Mouse (Mus musculus): ENCODE measurements around the gene Tril. TPM values are rescaled to one million over a fixed set of nuclear protein-coding genes. Genes with fewer than 3 reads are reported as not detected.

Tril gene
- total and polyA plus RNA-seq, 3 experiments, result not detected

DNA sequence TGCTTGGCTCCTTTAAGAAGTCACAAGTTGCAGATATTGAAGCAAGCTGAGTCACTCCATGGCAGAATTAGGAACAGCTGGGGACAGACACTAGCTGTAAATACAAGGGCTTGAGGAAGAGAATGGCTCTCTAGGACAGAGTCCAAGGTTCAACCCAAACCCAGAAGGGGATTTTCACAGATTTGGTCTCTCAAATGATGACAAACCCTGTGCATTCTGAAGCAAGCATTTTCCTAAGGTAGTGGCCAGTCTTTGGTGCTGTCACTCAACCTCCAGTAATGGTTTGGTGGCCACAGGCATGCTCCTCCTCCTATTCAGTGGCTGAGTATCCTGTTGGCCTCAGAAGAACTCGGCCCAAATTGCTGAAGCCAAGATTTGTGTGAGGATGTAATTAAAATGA, 38.5 kb upstream of the Tril start:
- no peaks in the 10 kb centered on the region for H3K4me1 ChIP-seq (ENCODE audit: control insufficient read depth in 1 of 2, insufficient read depth in 2 of 2)
- H3K4me3 ChIP-seq (replicated peaks in 1 of 3; ENCODE audit: low read depth in 2 of 3, low read length in 2 of 3, poor library complexity in 1 of 3), result no peak overlapping the region
- TF ChIP-seq ZKSCAN1 (IDR thresholded peaks at IDR 0.05; ENCODE audit: borderline replicate concordance, low read depth, low read length) (no peak), CHD2 (IDR thresholded peaks at IDR 0.05; ENCODE audit: low read length) (no peak), TCF12 (IDR thresholded peaks at IDR 0.05; ENCODE audit: low read depth, low read length) (no peak), SIN3A (IDR thresholded peaks at IDR 0.05; ENCODE audit: low read length) (no peak), JUN (IDR thresholded peaks at IDR 0.05; ENCODE audit: insufficient read depth, low read depth, low read length) (no peak), IRF4 (IDR thresholded peaks at IDR 0.05; ENCODE audit: low read depth, low read length) (no peak), CTCF (conservative IDR thresholded peaks at IDR 0.05 in 1 of 2, IDR thresholded peaks at IDR 0.05 in 1 of 2; ENCODE audit: low read depth in 2 of 2, low read length in 2 of 2) (no peak), PAX5 (IDR thresholded peaks at IDR 0.05; ENCODE audit: low read length) (no peak), MEF2A (IDR thresholded peaks at IDR 0.05; ENCODE audit: borderline replicate concordance, low read depth, low read length) (no peak), SMC3 (IDR thresholded peaks at IDR 0.05; ENCODE audit: low read depth, low read length) (no peak)
- dilution Hi-C loops (cut with MboI; ENCODE audit: extremely low pct_ligation_motif_present, extremely low pct_unique_long_range_greater_than_20kb, low sequenced_read_pairs) (no loop called here), in situ Hi-C loops (cut with MboI; ENCODE audit: low pct_ligation_motif_present, low pct_unique_long_range_greater_than_20kb, low sequenced_read_pairs) (no loop called here)
- H3K4me2 ChIP-seq (ENCODE audit: insufficient read depth, low read depth, poor library complexity, severe bottlenecking), result no peak overlapping the region
- no peak overlapping the region for H3K9ac ChIP-seq (ENCODE audit: insufficient read depth, low read depth)
- H3K27ac ChIP-seq (ENCODE audit: insufficient read depth, low read depth), result no peak overlapping the region
- no peak for DNase-seq (ENCODE audit: extremely low read depth)
- no peaks in the 10 kb centered on the region for H3K27me3 ChIP-seq (replicated peaks)
- H3K36me3 ChIP-seq (replicated peaks in 1 of 2; ENCODE audit: control insufficient read depth in 1 of 2, insufficient read depth in 1 of 2, low read length in 1 of 2), result no peaks in the 10 kb centered on the region
- H3K9me3 ChIP-seq (replicated peaks; ENCODE audit: low read length), result no peaks in the 10 kb centered on the region
- no peaks in the 10 kb centered on the region for H3K79me2 ChIP-seq (replicated peaks; ENCODE audit: control insufficient read depth, extremely low read depth, insufficient read depth, poor library complexity, severe bottlenecking)

DNA sequence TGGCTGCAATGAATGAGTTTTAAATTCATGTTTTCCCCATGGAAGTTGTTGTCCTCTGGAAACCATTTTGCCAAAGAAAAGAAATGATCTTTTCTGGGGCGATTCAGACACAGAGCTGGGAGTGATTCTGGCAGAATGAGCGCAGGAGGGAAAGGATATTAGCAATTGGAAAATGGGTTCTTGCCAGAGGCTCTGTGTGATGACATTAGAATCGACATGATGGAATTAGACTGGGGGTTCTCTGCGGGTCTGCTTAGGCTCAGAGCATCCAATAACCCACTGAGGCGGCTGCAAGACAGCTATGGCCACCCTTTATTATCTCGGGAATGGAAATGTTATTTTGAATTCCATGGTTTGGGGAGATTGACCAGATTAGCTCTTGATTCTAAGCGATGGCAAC, 37.2 kb upstream of the Tril start:
- DNase-seq (ENCODE audit: extremely low read depth), result no peak
- no peak overlapping the region for H3K4me2 ChIP-seq (ENCODE audit: insufficient read depth, low read depth, poor library complexity, severe bottlenecking)
- H3K9me3 ChIP-seq (replicated peaks; ENCODE audit: low read length), result no peaks in the 10 kb centered on the region
- H3K36me3 ChIP-seq (replicated peaks in 1 of 2; ENCODE audit: control insufficient read depth in 1 of 2, insufficient read depth in 1 of 2, low read length in 1 of 2), result no peaks in the 10 kb centered on the region
- dilution Hi-C loops (cut with MboI; ENCODE audit: extremely low pct_ligation_motif_present, extremely low pct_unique_long_range_greater_than_20kb, low sequenced_read_pairs), result no loop called here
- H3K27ac ChIP-seq (ENCODE audit: insufficient read depth, low read depth), result no peak overlapping the region
- no peaks in the 10 kb centered on the region for H3K27me3 ChIP-seq (replicated peaks)
- H3K4me1 ChIP-seq (ENCODE audit: control insufficient read depth in 1 of 2, insufficient read depth in 2 of 2), result no peaks in the 10 kb centered on the region
- in situ Hi-C loops (cut with MboI; ENCODE audit: low pct_ligation_motif_present, low pct_unique_long_range_greater_than_20kb, low sequenced_read_pairs), result no loop called here
- H3K79me2 ChIP-seq (replicated peaks; ENCODE audit: control insufficient read depth, extremely low read depth, insufficient read depth, poor library complexity, severe bottlenecking), result no peaks in the 10 kb centered on the region
- no peak overlapping the region for H3K4me3 ChIP-seq (replicated peaks in 1 of 3; ENCODE audit: low read depth in 2 of 3, low read length in 2 of 3, poor library complexity in 1 of 3)
- H3K9ac ChIP-seq (ENCODE audit: insufficient read depth, low read depth), result no peak overlapping the region
- TF ChIP-seq SMC3 (IDR thresholded peaks at IDR 0.05; ENCODE audit: low read depth, low read length), result no peak
- no peak for TF ChIP-seq POLR2A (IDR thresholded peaks at IDR 0.05; ENCODE audit: low read depth, low read length)

DNA sequence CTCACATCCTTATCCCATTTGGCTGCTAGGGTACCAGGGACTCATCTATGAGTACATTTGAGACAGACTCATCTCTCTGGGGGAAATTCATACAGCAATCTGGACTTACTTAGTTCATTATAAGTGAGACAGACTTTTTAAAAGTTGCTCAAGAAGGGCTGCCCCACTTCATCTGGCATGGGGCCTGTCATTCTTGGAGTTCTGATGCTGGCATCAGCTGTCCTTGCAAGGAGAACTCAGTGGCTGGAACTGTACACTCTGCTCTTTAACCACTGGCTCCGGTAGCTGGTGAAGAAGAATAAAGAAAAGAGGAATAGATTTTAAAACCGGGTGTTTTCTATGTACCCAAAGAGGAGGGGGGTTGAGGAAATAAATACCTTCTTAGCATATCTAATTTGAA, 36.1 kb upstream of the Tril start:
- Histone ChIP-seq H3K4me1 (ENCODE audit: control insufficient read depth in 1 of 2, insufficient read depth in 2 of 2) (no peaks in the 10 kb centered on the region), H3K4me2 (ENCODE audit: insufficient read depth, low read depth, poor library complexity, severe bottlenecking) (no peak overlapping the region)
- dilution Hi-C loops (cut with MboI; ENCODE audit: extremely low pct_ligation_motif_present, extremely low pct_unique_long_range_greater_than_20kb, low sequenced_read_pairs), result no loop called here

More for the DNA sequence above, 36.1 kb upstream of the Tril start:
- TF ChIP-seq RAD21 (IDR thresholded peaks at IDR 0.05; ENCODE audit: low read depth, low read length) (no peak), POLR2AphosphoS2 (IDR thresholded peaks at IDR 0.05; ENCODE audit: low read depth, low read length) (no peak), MEF2A (IDR thresholded peaks at IDR 0.05; ENCODE audit: borderline replicate concordance, low read depth, low read length) (no peak), E2F4 (IDR thresholded peaks at IDR 0.05; ENCODE audit: insufficient replicate concordance, low read depth, low read length) (no peak), JUND (conservative IDR thresholded peaks at IDR 0.05; ENCODE audit: low read depth, low read length) (no peak), EP300 (IDR thresholded peaks at IDR 0.05; ENCODE audit: low read length) (no peak), MAZ (IDR thresholded peaks at IDR 0.05; ENCODE audit: low read depth, low read length) (no peak), CHD1 (IDR thresholded peaks at IDR 0.05; ENCODE audit: low read depth, low read length) (no peak), MAX (IDR thresholded peaks at IDR 0.05; ENCODE audit: low read length) (no peak), TCF12 (IDR thresholded peaks at IDR 0.05; ENCODE audit: low read depth, low read length) (no peak), SIN3A (IDR thresholded peaks at IDR 0.05; ENCODE audit: low read length) (no peak), SMC3 (IDR thresholded peaks at IDR 0.05; ENCODE audit: low read depth, low read length) (no peak), USF2 (conservative IDR thresholded peaks at IDR 0.05; ENCODE audit: low read depth, low read length) (no peak)
- no peaks in the 10 kb centered on the region for H3K27me3 ChIP-seq (replicated peaks)
- H3K4me3 ChIP-seq (replicated peaks in 1 of 3; ENCODE audit: low read depth in 2 of 3, low read length in 2 of 3, poor library complexity in 1 of 3), result no peak overlapping the region
- H3K9me3 ChIP-seq (replicated peaks; ENCODE audit: low read length), result no peaks in the 10 kb centered on the region
- H3K36me3 ChIP-seq (replicated peaks in 1 of 2; ENCODE audit: control insufficient read depth in 1 of 2, insufficient read depth in 1 of 2, low read length in 1 of 2), result no peaks in the 10 kb centered on the region
- no peaks in the 10 kb centered on the region for H3K79me2 ChIP-seq (replicated peaks; ENCODE audit: control insufficient read depth, extremely low read depth, insufficient read depth, poor library complexity, severe bottlenecking)
- H3K9ac ChIP-seq (ENCODE audit: insufficient read depth, low read depth), result no peak overlapping the region
- DNase-seq (ENCODE audit: extremely low read depth), result no peak
- no peak overlapping the region for H3K27ac ChIP-seq (ENCODE audit: insufficient read depth, low read depth)
- in situ Hi-C loops (cut with MboI; ENCODE audit: low pct_ligation_motif_present, low pct_unique_long_range_greater_than_20kb, low sequenced_read_pairs), result no loop called here
